Mouse (Mus musculus): ENCODE measurements around the gene Arhgap25.
"Not testable (repeated sequence)": the region's sequence is repeated elsewhere in the genome, so short reads cannot be mapped to it uniquely, and the experiment has no call there.

Arhgap25 gene

DNA sequence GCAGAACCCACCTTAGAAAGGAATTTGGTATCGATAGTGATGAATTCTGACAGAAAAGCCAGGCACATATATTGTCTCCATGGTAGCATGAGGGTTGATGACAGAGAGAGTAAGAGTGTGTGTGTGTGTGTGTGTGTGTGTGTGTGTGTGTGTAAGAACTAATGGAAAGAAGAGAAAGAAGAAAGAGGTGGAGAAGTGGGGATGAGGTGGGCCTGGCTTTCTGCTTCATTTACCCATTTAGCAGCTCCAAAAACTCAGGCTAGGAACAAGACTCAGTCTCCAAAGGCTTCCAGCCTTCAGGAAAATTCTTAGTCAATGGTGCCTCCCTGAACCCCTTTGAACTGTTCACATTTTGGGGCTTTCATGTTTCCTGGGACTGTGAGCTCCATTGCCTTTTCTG lies 29.5 kb downstream of the Arhgap25 start:
- no peak for DNase-seq (ENCODE audit: low spot score in 2 of 2)

DNA sequence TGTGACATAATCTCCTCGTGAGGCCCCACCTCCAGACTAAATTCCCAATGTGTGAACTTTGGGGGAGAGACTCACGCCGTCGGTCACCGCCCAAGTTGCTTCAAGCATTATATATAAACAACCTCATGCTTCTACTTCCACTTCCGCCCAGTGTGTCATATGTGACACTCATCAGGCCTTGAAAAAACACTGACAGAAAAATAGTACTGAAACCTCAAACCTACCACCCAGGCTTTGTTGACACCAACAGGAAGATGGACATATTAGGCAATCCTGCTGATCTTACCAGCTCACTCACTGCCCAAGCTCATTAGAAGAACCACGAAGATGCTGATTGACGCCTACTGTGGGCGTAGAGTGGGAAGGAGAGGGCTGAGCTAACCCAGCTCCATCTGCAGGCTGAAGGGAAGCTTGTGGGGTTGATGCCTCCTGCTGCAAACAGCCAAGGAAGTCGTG lies 30.2 kb downstream of the Arhgap25 start:
- DNase-seq (ENCODE audit: low spot score in 2 of 2), result no peak

DNA sequence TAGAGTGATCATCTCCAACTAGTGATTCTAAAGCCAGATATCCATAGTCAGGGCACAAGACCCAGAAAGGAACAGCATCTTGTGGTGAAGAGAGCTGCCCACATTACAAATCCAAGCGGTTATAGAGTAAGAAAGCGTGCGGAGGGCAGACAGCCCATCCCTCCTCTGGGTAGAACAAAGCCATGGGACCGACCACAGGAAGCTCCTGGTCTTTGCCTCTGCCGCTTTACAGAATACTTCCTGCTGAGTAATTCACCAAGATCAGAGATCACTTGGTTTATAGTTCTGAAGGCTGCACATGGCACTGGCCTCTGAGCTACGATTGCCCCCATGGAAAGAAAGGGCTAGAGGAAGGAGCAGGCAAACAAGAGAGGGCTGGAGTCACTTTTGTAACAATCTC lies 30.6 kb downstream of the Arhgap25 start:
- DNase-seq (ENCODE audit: low spot score in 2 of 2), result no peak

DNA sequence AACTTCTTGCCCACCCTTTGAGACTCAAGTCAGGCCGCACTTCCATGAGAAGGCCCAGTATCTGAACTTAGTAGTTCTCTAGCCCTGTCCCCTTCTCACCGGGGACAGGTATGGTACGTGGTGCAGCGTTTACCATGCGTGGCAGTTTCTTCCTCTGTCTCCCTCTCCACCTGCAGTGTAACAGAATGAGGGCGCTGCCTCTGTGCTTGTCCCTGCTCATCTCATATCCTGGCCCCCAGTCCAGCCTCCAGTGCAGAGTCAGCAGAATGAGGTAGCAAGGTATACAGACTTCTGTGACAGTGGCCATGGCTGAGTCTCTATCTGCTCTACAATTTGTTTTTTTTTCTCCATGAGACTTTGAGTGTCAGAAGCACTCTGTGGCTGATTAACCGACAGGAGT lies 32.4 kb downstream of the Arhgap25 start:
- DNase-seq (ENCODE audit: low spot score in 2 of 2), result no peak

DNA sequence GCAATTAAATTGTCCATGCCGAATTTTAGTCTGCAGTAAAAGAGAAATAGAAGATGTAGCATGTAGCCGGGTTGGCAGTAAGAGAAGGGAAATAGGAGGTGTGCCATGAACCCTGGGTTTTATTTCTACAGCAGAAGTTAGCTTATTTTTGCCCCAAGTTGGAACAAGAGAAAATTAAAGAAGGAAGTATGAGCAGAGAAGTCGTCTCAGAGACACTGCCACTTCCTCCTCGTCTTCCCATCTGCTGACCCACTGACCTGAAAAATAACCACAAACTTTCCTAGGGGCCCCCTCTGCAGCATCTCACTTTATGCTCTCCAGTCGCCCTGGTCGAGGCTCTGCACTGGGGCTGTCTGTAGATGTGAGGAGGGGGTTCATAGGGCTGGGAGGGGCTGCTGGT lies 33.3 kb downstream of the Arhgap25 start:
- DNase-seq (ENCODE audit: low spot score in 2 of 2), result no peak

DNA sequence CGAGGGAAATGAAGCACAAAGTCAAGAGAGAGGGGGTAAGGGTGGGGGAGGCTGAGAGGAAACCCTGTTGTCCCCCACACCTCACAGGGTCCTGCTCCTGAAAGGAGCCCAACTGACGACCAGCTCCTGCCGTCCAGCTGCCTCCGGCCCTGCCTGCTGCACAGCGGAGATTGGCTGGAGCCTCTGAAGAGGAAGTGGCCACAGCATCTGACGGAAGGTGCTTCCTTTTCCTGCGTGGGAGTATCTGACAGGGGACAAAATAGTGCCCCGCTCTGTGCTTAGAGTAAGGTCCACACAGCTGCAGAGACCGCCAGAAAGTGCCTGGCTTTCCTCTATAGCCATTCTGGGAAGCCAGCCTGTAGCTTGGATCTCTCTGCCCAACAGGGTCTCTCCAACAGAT lies 36.9 kb downstream of the Arhgap25 start:
- no peak for DNase-seq (ENCODE audit: low spot score in 2 of 2)

DNA sequence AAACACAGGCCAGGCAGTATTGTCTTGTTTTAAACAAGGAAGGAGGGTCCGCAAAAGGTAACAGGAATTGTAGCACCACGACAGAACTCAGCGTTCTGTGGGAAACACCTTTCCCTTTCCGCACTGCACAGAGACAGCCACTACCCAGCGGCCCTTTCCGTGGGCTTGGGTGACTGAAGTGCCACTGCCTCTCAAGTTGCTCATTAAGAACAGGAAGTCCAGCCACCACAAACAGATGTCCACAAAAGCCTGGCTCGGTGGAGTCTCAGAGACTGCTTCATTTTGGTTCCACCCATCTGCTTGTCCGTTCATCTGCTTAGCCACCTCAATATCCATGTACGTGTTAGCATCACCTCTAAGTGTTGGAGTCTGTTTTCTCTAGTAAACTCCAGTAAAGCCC lies 38.7 kb downstream of the Arhgap25 start:
- no peak for DNase-seq (ENCODE audit: low spot score in 2 of 2)

DNA sequence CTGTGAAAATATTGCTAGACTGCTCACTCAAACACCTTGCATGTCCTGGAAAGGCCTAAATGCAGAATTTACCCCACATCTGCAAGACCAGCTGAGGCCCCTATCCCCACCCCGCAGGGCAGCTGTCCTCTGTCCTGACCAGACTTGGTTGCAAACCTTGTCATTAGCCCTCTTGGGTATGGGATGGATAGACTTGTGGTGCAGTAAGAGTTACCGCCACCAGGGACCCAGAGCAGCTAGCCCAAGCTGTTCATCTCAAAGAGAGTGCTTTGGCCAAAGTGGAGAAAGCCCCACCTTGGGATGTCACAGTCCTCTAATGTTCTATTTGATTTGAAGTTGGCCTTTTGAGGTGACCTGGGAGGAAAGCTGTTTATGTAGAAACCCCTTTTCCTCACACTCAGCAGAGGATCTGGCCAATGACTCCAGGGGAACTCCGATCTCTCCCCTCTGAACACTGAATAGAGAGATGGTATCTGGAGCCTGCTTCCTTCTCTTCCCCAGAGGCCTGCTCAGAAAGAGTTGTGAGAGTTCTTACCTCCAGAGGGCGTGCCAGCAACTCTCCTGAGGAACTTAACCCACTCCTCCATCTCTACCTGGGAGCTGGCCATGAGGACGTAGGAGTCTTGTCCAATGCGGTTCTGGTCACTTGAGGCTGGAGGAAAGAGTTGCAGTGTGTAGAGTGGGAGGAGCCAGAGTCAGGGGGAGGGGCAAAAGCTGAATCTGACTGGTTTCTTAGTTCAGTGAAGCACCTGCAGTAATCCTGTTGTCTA lies 45.2 kb downstream of the Arhgap25 start:
- DNase-seq (ENCODE audit: low spot score in 2 of 2), result no peak

DNA sequence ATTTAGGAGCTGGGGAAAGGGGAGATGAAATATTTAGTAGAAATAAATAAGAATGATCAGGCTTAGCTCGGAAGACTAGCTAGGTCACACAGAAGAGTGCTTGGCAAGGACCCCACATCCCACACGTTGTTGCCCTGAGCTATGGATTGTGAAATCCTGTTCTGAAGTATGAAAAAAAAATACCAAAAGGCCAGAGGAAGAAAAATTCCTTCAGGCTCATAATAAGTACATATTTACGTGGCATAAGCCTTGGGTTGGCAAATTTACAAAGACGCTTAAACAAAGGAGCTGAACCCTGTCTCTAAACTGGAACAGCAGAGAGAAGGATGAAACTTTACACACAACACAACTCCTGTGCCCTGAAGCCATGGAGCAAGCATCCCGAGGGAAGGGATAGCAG lies 48.3 kb downstream of the Arhgap25 start:
- no peak for DNase-seq (ENCODE audit: low spot score in 2 of 2)

DNA sequence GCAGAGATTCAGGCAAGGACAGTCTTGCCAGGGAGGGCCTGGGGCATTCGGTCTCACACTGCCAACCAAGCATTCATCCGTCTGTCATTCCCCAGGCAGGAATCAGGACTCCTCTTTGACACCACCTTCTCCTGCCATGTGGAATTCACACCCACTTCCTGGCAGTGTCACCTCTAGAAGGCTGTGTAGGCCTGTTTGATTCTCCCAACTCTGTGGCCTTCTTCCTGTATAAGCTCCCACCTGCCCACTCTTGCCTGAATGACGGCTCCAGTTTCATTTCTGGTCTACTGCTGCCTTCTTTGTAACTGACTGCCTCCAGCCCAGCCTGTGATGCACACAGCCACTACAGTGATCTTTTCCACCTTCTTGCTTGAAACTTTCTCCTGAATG lies 49.2 kb downstream of the Arhgap25 start:
- DNase-seq (ENCODE audit: low spot score in 2 of 2), result no peak

DNA sequence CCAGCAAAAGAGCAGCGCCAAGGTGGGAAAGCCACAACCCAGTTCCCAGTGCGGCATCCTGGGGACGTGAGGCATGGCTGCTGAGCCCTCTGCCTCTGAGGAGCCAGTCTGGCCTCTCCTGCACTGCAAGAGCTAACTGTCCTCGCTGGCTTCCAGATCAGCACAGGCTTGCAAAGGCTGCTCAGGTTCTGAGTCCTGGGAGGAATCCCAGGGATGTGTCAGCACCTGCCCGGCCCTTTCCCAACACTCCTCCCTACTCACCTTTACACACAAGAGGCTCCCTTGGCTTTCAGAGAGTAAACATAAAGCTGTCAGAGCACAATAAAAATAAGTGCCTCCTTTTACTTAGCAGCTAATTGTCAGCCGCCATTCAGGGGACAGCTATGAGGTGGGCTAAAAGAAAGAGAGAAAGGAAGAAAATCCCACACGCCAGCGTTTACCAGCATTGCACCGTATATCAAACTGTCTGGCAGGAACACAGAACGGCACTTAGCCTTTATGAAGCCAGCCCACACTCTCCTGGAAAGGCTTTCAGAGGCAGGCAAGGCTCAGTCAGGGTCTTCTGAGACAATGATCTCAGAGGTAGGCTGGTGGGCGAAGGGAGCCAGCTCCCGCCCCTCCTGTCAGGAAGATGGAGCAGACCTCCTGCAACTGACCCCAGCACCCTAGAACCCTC lies 49.7 kb downstream of the Arhgap25 start:
- DNase-seq (ENCODE audit: low spot score in 2 of 2), result no peak

DNA sequence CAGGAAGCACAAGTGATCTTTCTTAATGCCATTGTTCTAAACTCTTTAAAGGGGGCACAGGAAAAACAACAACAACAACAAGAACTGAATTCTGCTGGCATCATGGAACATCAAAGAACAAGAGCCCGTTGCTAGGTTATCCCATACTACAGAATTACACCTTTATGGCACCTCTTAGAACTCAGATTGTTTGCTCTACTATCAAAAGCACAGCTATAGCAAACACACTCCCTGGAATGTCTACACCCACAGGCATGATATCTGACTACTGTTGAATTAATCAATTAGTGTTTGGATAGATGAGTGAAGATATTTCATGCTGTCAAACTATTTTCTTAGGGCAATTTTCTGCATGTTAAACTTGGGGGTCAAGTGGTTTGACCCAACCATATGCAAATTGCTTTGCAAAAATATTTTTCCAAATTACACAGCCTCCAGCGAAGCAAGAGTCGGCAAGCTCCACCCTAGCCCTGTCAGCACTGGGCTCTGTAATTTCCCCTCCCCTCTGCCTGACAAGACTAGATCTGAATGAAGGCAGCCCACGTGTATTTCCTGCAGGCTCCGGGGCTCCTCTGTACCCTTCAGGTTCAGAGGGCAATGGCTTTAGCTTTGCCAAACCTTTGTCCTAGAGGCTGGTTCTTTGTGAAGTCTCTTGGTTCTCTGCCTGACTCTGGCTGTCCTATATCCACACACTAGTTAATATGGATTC lies 53.6 kb downstream of the Arhgap25 start:
- no peak for DNase-seq (ENCODE audit: low spot score in 2 of 2)

DNA sequence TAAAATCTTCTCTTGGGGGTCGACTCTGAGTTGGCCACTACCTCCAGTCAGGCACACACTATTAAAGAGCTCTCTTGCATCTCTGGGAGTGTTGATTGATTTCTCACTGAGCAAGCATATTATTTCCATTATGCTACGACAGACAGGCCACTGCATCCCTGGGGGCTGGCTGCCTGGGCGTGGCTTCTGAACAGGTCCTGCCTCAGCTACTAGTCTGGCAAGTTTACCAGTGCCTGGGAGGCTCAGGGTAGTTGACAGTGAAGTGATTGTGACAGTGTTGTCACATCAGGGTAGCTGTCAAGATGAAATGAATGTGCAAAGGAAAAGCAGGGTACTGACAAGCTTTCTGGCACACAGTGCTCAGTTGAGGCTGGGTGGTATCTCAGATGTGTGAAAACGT lies 54.2 kb downstream of the Arhgap25 start:
- no peak for DNase-seq (ENCODE audit: low spot score in 2 of 2)

DNA sequence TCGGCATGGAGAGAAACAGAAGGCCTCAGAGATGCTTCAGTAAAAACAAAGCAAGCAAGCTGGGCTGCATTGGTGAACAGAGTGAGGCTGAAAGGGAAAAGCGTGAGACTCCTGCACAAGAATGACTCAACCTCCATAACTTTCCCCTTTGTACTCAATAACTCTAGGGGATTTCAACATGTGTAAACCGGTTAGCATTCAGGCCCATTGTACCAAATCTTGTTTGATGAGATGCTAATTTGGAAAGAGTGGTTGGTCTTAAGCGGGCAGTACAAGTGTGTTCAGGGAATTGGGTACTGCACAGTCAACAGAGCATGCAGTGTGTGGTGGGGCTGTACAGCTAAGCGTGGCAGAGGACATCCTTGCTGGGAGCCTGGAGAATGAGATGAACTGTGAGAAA lies 57.8 kb downstream of the Arhgap25 start:
- DNase-seq (ENCODE audit: low spot score in 2 of 2), result no peak

DNA sequence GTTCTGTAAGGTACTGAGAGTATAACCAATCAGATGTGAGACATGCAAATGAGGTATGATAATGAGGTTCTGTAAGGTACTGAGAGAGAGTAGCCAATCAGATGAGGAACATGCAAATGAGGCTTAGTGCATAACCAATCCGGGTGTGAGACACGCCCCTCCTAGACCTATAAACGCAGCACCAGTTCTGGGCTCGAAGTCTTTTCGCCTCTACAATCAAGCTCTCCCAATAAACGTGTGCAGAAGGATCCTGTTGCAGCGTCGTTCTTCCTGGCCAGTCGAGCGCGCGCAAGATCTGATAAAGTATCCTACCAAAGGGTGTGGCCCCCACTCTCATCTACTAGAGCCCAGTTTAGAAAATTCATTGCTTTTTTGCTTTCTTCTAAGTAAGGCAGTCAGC lies 63.0 kb downstream of the Arhgap25 start:
- not testable (repeated sequence) for DNase-seq (ENCODE audit: low spot score in 2 of 2)

DNA sequence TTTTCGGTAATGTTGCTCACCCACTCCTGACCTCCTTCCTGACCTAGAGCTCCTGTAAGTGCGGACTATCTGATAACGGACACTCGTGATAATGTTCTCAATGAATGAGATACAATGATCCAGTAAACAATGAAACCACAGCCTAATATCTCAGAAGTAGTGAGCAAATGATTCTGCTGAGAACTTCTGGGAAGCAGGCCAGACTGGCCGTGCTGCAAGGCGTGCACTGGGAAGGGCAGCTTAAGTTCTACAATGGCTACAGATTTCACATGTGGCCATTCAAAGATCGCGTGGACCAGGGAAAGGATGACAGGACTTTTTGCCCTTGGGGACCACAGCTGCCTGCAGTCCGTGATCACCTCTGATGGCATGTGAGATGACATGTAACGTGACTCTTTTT lies 64.7 kb downstream of the Arhgap25 start:
- no peak for DNase-seq (ENCODE audit: low spot score in 2 of 2)

DNA sequence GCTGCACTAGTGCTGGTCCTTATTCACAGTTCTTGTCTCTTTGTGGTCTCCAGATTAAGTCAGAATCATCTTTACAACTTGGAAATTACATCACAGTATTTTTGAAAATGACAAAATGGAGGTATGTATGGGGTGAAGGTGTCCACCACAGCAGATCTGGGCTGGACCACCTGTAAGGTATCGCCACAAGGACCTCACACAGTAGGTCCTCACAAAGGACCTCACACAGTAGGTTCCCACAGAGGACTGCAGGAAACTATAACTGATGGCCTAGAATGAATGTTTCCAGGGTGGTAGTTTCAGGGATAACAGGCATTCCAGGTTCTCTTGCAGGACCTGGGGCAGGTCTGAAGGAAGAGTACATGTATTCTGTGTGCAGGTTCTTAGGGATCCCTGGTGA lies 65.7 kb downstream of the Arhgap25 start:
- no peak for DNase-seq (ENCODE audit: low spot score in 2 of 2)

DNA sequence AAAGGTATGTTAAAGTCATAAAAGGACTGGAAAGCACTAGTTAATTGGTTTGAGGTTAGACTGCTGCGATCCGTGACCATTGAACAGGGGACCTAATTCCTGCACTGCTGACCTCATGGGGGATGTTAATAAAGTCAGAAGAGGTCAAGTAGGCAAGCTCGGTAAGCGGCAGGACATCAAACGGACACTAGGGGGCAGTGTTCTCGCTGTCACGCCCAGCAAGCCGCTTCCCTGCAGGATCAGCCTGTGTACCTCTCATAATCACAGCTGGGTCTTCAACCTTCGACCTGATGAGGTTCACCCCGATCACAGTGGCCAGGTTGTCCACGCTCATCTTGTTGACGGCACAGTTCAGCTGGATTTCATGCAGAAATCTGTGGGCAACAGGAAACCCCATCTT lies 66.8 kb downstream of the Arhgap25 start:
- DNase-seq (ENCODE audit: low spot score in 2 of 2), result peak in 1 of 2 experiments; percentile 66

DNA sequence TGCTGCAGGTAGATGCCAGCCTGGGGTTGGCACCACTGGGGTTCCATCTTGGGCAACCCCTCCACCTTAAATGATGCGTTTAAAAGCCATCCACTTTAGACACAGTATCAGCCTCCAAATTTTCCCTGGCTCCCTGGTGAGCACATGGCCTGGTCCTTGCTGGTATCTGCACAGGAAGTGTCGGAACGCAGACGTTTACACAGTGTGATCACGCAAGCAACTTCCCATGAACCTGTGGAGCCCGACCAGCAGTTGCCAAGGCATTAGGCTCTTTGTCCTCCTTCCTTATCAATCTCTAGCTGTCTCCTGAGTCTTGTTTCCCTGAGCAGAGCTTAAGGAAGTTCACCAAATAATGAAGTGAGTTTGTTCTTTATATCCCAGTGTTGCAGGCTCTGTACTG lies 77.6 kb downstream of the Arhgap25 start:
- DNase-seq (ENCODE audit: low spot score in 2 of 2), result no peak

DNA sequence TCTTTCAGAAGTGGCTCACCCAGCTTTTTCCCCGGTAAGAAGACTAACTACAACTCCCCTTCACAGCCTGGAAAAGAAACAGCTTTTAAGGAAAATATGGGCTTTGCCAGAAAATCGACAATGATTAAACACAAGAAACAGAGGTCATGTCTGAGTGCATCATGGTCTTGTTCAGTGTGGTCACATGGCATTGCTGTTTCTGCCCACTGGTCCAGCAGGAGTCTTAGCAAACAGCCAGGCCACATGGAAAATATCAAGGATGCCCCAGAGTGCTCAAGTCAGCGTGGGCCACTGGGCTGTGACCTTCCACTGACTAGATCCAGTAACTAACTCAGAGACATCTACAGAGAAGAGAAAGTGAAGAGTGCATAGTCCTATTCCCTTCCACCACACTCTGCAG lies 81.3 kb downstream of the Arhgap25 start:
- DNase-seq (ENCODE audit: low spot score in 2 of 2), result no peak

DNA sequence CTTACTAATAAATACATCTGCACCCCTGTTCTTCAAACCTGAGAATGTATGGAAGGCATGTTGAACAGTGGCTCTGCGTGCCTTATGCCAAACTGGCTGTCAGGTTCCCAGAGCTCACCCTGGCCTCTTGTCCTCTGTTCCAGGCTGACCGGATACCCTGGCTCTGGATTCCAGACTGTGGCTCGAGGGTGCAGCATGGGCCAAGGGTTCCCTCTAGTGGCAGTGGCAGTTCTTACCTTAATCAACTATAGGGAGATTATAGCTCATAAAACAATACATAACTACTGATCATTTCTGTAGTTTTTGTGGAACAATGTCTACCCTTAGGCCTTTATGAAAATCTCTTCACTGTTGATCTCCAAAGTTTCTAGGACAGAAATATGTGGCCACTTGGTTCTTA lies 82.0 kb downstream of the Arhgap25 start:
- DNase-seq (ENCODE audit: low spot score in 2 of 2), result no peak

DNA sequence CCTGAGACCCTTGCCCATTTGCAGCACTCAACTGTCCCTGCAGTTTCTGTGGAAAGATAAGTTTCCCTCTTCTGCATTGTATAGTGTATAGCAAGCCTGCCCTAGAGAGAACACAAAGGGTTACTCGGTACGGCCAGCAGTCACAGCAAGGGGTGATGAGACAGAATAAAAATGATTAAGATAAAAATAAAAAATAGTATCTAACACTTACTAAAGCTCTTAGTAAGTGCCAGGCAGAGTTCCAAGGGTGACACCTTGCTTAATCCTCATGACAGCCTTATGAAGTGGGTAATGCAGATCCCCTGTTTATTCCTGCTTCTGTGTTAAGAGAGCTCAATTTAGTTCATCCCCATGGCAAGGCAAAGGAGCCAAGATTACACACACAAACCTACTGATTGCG lies 83.5 kb downstream of the Arhgap25 start:
- DNase-seq (ENCODE audit: low spot score in 2 of 2), result no peak

DNA sequence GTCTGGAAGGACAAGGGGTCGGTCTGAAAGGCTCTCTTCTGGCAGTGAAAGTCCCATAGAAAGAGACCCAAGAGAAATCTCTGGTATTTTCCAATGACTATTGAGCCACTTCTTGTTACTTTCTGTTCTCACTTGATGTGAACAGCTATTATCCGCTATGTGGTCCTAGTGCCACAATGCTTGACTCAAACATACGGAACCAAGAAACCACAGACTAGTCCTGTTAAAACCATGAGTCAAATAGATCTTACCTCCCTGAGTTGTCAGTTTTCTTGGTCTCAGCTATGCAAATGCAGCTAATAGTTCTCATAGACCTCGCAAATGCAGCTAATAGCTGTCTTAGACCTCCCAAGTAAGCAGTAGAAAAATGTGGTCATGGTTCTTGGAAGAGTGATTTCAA lies 85.8 kb downstream of the Arhgap25 start:
- DNase-seq (ENCODE audit: low spot score in 2 of 2), result no peak

Measured in cerebellum, postnatal 4 days (tissue).